Mouse (Mus musculus) activated CD4-positive, CD25-positive, alpha-beta regulatory T cell (primary cell): ENCODE measurements around the gene Cldn34a. TPM values are rescaled to one million over a fixed set of nuclear protein-coding genes. Genes with fewer than 3 reads are reported as not detected.

Source experiments
- polyA plus RNA-seq, 2 experiments: library from polyadenylated mRNA; unstranded; fragments of 100-300 nt; shearing (Covaris generic); gene quantifications; one replicate each; pipeline ENCODE4 v1.2.1; 2017

The Cldn34a gene
- not detected for polyA plus RNA-seq

GRCm38 (mm10) chrX:152563034-152563433 is at the start of gene Cldn34a:
Gene Cldn34a (plus strand): TSS chrX:152563334.

Other genes with a start within 250 kb of the Cldn34a start
- gene Kantr, start 235.8 kb upstream of the Cldn34a start, polyA plus RNA-seq = 10 to 100 TPM; 12.9 to 22.9 TPM
- gene Tspyl2, start 220.9 kb upstream of the Cldn34a start, polyA plus RNA-seq = 10 to 100 TPM; 17.7 to 21.8 TPM
- gene Gpr173, start 194.6 kb upstream of the Cldn34a start, polyA plus RNA-seq = not detected
- gene Shroom2, start 206.1 kb downstream of the Cldn34a start, polyA plus RNA-seq = not detected
- gene Gpr143, start 218.6 kb downstream of the Cldn34a start, polyA plus RNA-seq = not detected